Mouse (Mus musculus): ENCODE measurements at regions not wholly inside any gene's neighbourhood (a gene's known extent, or its start where the extent isn't known, plus 50 kb on each side); places are given as distances from the start of the nearest gene placed in this dataset.

- no peaks in the 10 kb centered on the region for H3K27me3 ChIP-seq (ENCODE audit: control insufficient read depth, insufficient read depth, low read length)
- ATAC-seq (ENCODE audit: insufficient read depth, low FRiP score), result no peak
- no peaks in the 10 kb centered on the region for H3K36me3 ChIP-seq (ENCODE audit: control insufficient read depth, insufficient read depth, low read length)
- WGBS, result 82% methylated on average over 4 of the region's 4 CpGs
- no peaks in the 10 kb centered on the region for H3K9me3 ChIP-seq (replicated peaks; ENCODE audit: control insufficient read depth, low read length)
- H3K27ac ChIP-seq (ENCODE audit: low read length), result no peak overlapping the region
- no peak overlapping the region for H3K4me3 ChIP-seq (replicated peaks; ENCODE audit: low read length)
- no peak overlapping the region for H3K9ac ChIP-seq (ENCODE audit: low read length)
- no peak overlapping the region for H3K4me2 ChIP-seq (ENCODE audit: low read depth, low read length)
- H3K4me1 ChIP-seq (ENCODE audit: control insufficient read depth, insufficient read depth, low read length), result no peaks in the 10 kb centered on the region
Measured at GRCm38 (mm10) chr11:112443890-112444289, 338.1 kb upstream of the Sox9 start.

- no peaks in the 10 kb centered on the region for H3K36me3 ChIP-seq (ENCODE audit: control insufficient read depth, insufficient read depth, low read length)
- H3K27ac ChIP-seq (ENCODE audit: low read length), result no peak overlapping the region
- H3K9ac ChIP-seq (ENCODE audit: low read length), result no peak overlapping the region
- no peak overlapping the region for H3K4me2 ChIP-seq (ENCODE audit: low read depth, low read length)
- no peak for ATAC-seq (ENCODE audit: insufficient read depth, low FRiP score)
- 54% methylated on average over 5 of the region's 5 CpGs for WGBS
- no peaks in the 10 kb centered on the region for H3K9me3 ChIP-seq (replicated peaks; ENCODE audit: control insufficient read depth, low read length)
- no peaks in the 10 kb centered on the region for H3K27me3 ChIP-seq (ENCODE audit: control insufficient read depth, insufficient read depth, low read length)
- H3K4me3 ChIP-seq (replicated peaks; ENCODE audit: low read length), result no peak overlapping the region
- H3K4me1 ChIP-seq (ENCODE audit: control insufficient read depth, insufficient read depth, low read length), result no peaks in the 10 kb centered on the region
Measured at GRCm38 (mm10) chr11:112449632-112450031, 332.4 kb upstream of the Sox9 start.

GRCm38 (mm10) chr11:112450227-112450626, 331.8 kb upstream of the Sox9 start:
- no peak overlapping the region for H3K9ac ChIP-seq (ENCODE audit: low read length)
- no peaks in the 10 kb centered on the region for H3K36me3 ChIP-seq (ENCODE audit: control insufficient read depth, insufficient read depth, low read length)
- no peaks in the 10 kb centered on the region for H3K27me3 ChIP-seq (ENCODE audit: control insufficient read depth, insufficient read depth, low read length)
- no peaks in the 10 kb centered on the region for H3K9me3 ChIP-seq (replicated peaks; ENCODE audit: control insufficient read depth, low read length)
- WGBS, result 32% methylated on average over 6 of the region's 6 CpGs
- no peak for ATAC-seq (ENCODE audit: insufficient read depth, low FRiP score)
- no peak overlapping the region for H3K27ac ChIP-seq (ENCODE audit: low read length)
- no peak overlapping the region for H3K4me3 ChIP-seq (replicated peaks; ENCODE audit: low read length)
- no peak overlapping the region for H3K4me2 ChIP-seq (ENCODE audit: low read depth, low read length)
- H3K4me1 ChIP-seq (ENCODE audit: control insufficient read depth, insufficient read depth, low read length), result no peaks in the 10 kb centered on the region

GRCm38 (mm10) chr11:112458075-112458474, 323.9 kb upstream of the Sox9 start:
- 78% methylated on average over 2 of the region's 2 CpGs for WGBS

GRCm38 (mm10) chr11:112463121-112463520, 318.9 kb upstream of the Sox9 start:
- Histone ChIP-seq H3K4me1 (ENCODE audit: control insufficient read depth, insufficient read depth, low read length) (no peaks in the 10 kb centered on the region), H3K36me3 (ENCODE audit: control insufficient read depth, insufficient read depth, low read length) (no peaks in the 10 kb centered on the region), H3K9ac (ENCODE audit: low read length) (no peak overlapping the region), H3K4me2 (ENCODE audit: low read depth, low read length) (no peak overlapping the region), H3K4me3 (replicated peaks; ENCODE audit: low read length) (no peak overlapping the region), H3K27me3 (ENCODE audit: control insufficient read depth, insufficient read depth, low read length) (no peaks in the 10 kb centered on the region), H3K9me3 (replicated peaks; ENCODE audit: control insufficient read depth, low read length) (no peaks in the 10 kb centered on the region), H3K27ac (ENCODE audit: low read length) (no peak overlapping the region)
- ATAC-seq (ENCODE audit: insufficient read depth, low FRiP score), result no peak
- 70% methylated on average over 1 of the region's 1 CpGs for WGBS

More at GRCm38 (mm10) chr11:112458075-112458474, 323.9 kb upstream of the Sox9 start:
- no peaks in the 10 kb centered on the region for H3K4me1 ChIP-seq (ENCODE audit: control insufficient read depth, insufficient read depth, low read length)
- H3K4me2 ChIP-seq (ENCODE audit: low read depth, low read length), result no peak overlapping the region
- H3K27me3 ChIP-seq (ENCODE audit: control insufficient read depth, insufficient read depth, low read length), result no peaks in the 10 kb centered on the region
- H3K36me3 ChIP-seq (ENCODE audit: control insufficient read depth, insufficient read depth, low read length), result no peaks in the 10 kb centered on the region
- ATAC-seq (ENCODE audit: insufficient read depth, low FRiP score), result no peak
- H3K27ac ChIP-seq (ENCODE audit: low read length), result no peak overlapping the region
- no peak overlapping the region for H3K4me3 ChIP-seq (replicated peaks; ENCODE audit: low read length)
- H3K9me3 ChIP-seq (replicated peaks; ENCODE audit: control insufficient read depth, low read length), result no peaks in the 10 kb centered on the region
- no peak overlapping the region for H3K9ac ChIP-seq (ENCODE audit: low read length)

- no peaks in the 10 kb centered on the region for H3K36me3 ChIP-seq (ENCODE audit: control insufficient read depth, insufficient read depth, low read length)
- no peaks in the 10 kb centered on the region for H3K4me1 ChIP-seq (ENCODE audit: control insufficient read depth, insufficient read depth, low read length)
- no peaks in the 10 kb centered on the region for H3K9me3 ChIP-seq (replicated peaks; ENCODE audit: control insufficient read depth, low read length)
- 71% methylated on average over 4 of the region's 4 CpGs for WGBS
- no peak overlapping the region for H3K27ac ChIP-seq (ENCODE audit: low read length)
- no peak overlapping the region for H3K4me2 ChIP-seq (ENCODE audit: low read depth, low read length)
- H3K9ac ChIP-seq (ENCODE audit: low read length), result no peak overlapping the region
- no peaks in the 10 kb centered on the region for H3K27me3 ChIP-seq (ENCODE audit: control insufficient read depth, insufficient read depth, low read length)
- no peak overlapping the region for H3K4me3 ChIP-seq (replicated peaks; ENCODE audit: low read length)
- no peak for ATAC-seq (ENCODE audit: insufficient read depth, low FRiP score)
Measured at GRCm38 (mm10) chr11:112464386-112464785, 317.6 kb upstream of the Sox9 start.

- WGBS, result 52% methylated on average over 3 of the region's 3 CpGs
- no peaks in the 10 kb centered on the region for H3K9me3 ChIP-seq (replicated peaks; ENCODE audit: control insufficient read depth, low read length)
- H3K36me3 ChIP-seq (ENCODE audit: control insufficient read depth, insufficient read depth, low read length), result no peaks in the 10 kb centered on the region
- ATAC-seq (ENCODE audit: insufficient read depth, low FRiP score), result no peak
- no peak overlapping the region for H3K9ac ChIP-seq (ENCODE audit: low read length)
- no peaks in the 10 kb centered on the region for H3K4me1 ChIP-seq (ENCODE audit: control insufficient read depth, insufficient read depth, low read length)
- H3K27me3 ChIP-seq (ENCODE audit: control insufficient read depth, insufficient read depth, low read length), result no peaks in the 10 kb centered on the region
- H3K27ac ChIP-seq (ENCODE audit: low read length), result no peak overlapping the region
- no peak overlapping the region for H3K4me3 ChIP-seq (replicated peaks; ENCODE audit: low read length)
- no peak overlapping the region for H3K4me2 ChIP-seq (ENCODE audit: low read depth, low read length)
Measured at GRCm38 (mm10) chr11:112470336-112470735, 311.7 kb upstream of the Sox9 start.

GRCm38 (mm10) chr11:112473237-112473636, 308.8 kb upstream of the Sox9 start:
- WGBS, result 83% methylated on average over 7 of the region's 7 CpGs
- Histone ChIP-seq H3K4me2 (ENCODE audit: low read depth, low read length) (no peak overlapping the region), H3K36me3 (ENCODE audit: control insufficient read depth, insufficient read depth, low read length) (no peaks in the 10 kb centered on the region), H3K9me3 (replicated peaks; ENCODE audit: control insufficient read depth, low read length) (no peaks in the 10 kb centered on the region), H3K4me1 (ENCODE audit: control insufficient read depth, insufficient read depth, low read length) (no peaks in the 10 kb centered on the region), H3K4me3 (replicated peaks; ENCODE audit: low read length) (no peak overlapping the region), H3K27ac (ENCODE audit: low read length) (no peak overlapping the region), H3K27me3 (ENCODE audit: control insufficient read depth, insufficient read depth, low read length) (no peaks in the 10 kb centered on the region), H3K9ac (ENCODE audit: low read length) (no peak overlapping the region)
- ATAC-seq (ENCODE audit: insufficient read depth, low FRiP score), result no peak

- H3K4me1 ChIP-seq (ENCODE audit: control insufficient read depth, insufficient read depth, low read length), result no peaks in the 10 kb centered on the region
- 78% methylated on average over 6 of the region's 6 CpGs for WGBS
- H3K4me3 ChIP-seq (replicated peaks; ENCODE audit: low read length), result no peak overlapping the region
- no peak overlapping the region for H3K9ac ChIP-seq (ENCODE audit: low read length)
- no peak for ATAC-seq (ENCODE audit: insufficient read depth, low FRiP score)
- H3K27me3 ChIP-seq (ENCODE audit: control insufficient read depth, insufficient read depth, low read length), result no peaks in the 10 kb centered on the region
- no peak overlapping the region for H3K27ac ChIP-seq (ENCODE audit: low read length)
- no peak overlapping the region for H3K4me2 ChIP-seq (ENCODE audit: low read depth, low read length)
- H3K36me3 ChIP-seq (ENCODE audit: control insufficient read depth, insufficient read depth, low read length), result no peaks in the 10 kb centered on the region
- no peaks in the 10 kb centered on the region for H3K9me3 ChIP-seq (replicated peaks; ENCODE audit: control insufficient read depth, low read length)
Measured at GRCm38 (mm10) chr11:112473681-112474080, 308.3 kb upstream of the Sox9 start.

GRCm38 (mm10) chr11:112480360-112480759, 301.7 kb upstream of the Sox9 start:
- ATAC-seq (ENCODE audit: insufficient read depth, low FRiP score), result no peak
- Histone ChIP-seq H3K9me3 (replicated peaks; ENCODE audit: control insufficient read depth, low read length) (no peaks in the 10 kb centered on the region), H3K36me3 (ENCODE audit: control insufficient read depth, insufficient read depth, low read length) (no peaks in the 10 kb centered on the region), H3K27ac (ENCODE audit: low read length) (no peak overlapping the region), H3K27me3 (ENCODE audit: control insufficient read depth, insufficient read depth, low read length) (no peaks in the 10 kb centered on the region), H3K9ac (ENCODE audit: low read length) (no peak overlapping the region), H3K4me1 (ENCODE audit: control insufficient read depth, insufficient read depth, low read length) (no peaks in the 10 kb centered on the region), H3K4me3 (replicated peaks; ENCODE audit: low read length) (peak overlapping the region; percentile 17; the same call in 1 of the 2 replicates), H3K4me2 (ENCODE audit: low read depth, low read length) (peak overlapping the region; percentile 37; the same call in 1 of the 2 replicates)
- WGBS, result 62% methylated on average over 11 of the region's 11 CpGs
